Mouse (Mus musculus): ENCODE measurements around the gene Twsg1. TPM values are rescaled to one million over a fixed set of nuclear protein-coding genes. Genes with fewer than 3 reads are reported as not detected.

Twsg1 gene
- polyA plus RNA-seq, 1 experiment from 2014 or later = 104 TPM

- ATAC-seq (replicated peaks; ENCODE audit: low FRiP score, low TSS enrichment, low read depth) (peak; percentile 19; the same call in 1 of the 2 replicates), DNase-seq (ENCODE audit: low spot score) (no peak)
- no peaks in the 10 kb centered on the region for H3K27me3 ChIP-seq (replicated peaks; ENCODE audit: control insufficient read depth, insufficient read depth, low read length)
- no peak overlapping the region for H3K4me2 ChIP-seq (ENCODE audit: low read length)
- WGBS = 86% methylated on average over 7 of the region's 7 CpGs
- H3K9ac ChIP-seq (ENCODE audit: low read length) = no peak overlapping the region
- H3K27ac ChIP-seq (ENCODE audit: low read depth) = no peak overlapping the region
- no peaks in the 10 kb centered on the region for H3K9me3 ChIP-seq (ENCODE audit: control insufficient read depth, low read length)
- peaks cover 41% of the 10 kb centered on the region for H3K36me3 ChIP-seq (ENCODE audit: control insufficient read depth, insufficient read depth, low read length)
- H3K4me3 ChIP-seq (ENCODE audit: low read depth, low read length) = no peak overlapping the region
- H3K4me1 ChIP-seq (replicated peaks; ENCODE audit: control insufficient read depth, insufficient read depth, low read length) = peaks cover 7% of the 10 kb centered on the region; the same call in 1 of the 2 replicates
These were observed 20.7 kb downstream of the Twsg1 start for GRCm38 (mm10) chr17:65930158-65930826.

GRCm38 (mm10) chr17:65929319-65929978 is 21.6 kb downstream of the Twsg1 start:
- H3K9me3 ChIP-seq (ENCODE audit: control insufficient read depth, low read length) = no peaks in the 10 kb centered on the region

GRCm38 (mm10) chr17:65927077-65927476 is 23.9 kb downstream of the Twsg1 start:
- H3K4me3 ChIP-seq (ENCODE audit: low read depth, low read length) = no peak overlapping the region
- no peak overlapping the region for H3K4me2 ChIP-seq (ENCODE audit: low read length)
- H3K9ac ChIP-seq (ENCODE audit: low read length) = no peak overlapping the region
- H3K27me3 ChIP-seq (replicated peaks; ENCODE audit: control insufficient read depth, insufficient read depth, low read length) = no peaks in the 10 kb centered on the region
- ATAC-seq (replicated peaks; ENCODE audit: low FRiP score, low TSS enrichment, low read depth) (no peak), DNase-seq (ENCODE audit: low spot score) (no peak)
- 81% methylated on average over 4 of the region's 4 CpGs for WGBS
- H3K9me3 ChIP-seq (ENCODE audit: control insufficient read depth, low read length) = no peaks in the 10 kb centered on the region
- peaks cover 53% of the 10 kb centered on the region for H3K36me3 ChIP-seq (ENCODE audit: control insufficient read depth, insufficient read depth, low read length)
- peaks cover 7% of the 10 kb centered on the region; the same call in 1 of the 2 replicates for H3K4me1 ChIP-seq (replicated peaks; ENCODE audit: control insufficient read depth, insufficient read depth, low read length)
- H3K27ac ChIP-seq (ENCODE audit: low read depth) = no peak overlapping the region

More at GRCm38 (mm10) chr17:65929319-65929978, 21.6 kb downstream of the Twsg1 start:
- no peak overlapping the region for H3K4me2 ChIP-seq (ENCODE audit: low read length)
- no peak overlapping the region for H3K27ac ChIP-seq (ENCODE audit: low read depth)
- ATAC-seq (replicated peaks; ENCODE audit: low FRiP score, low TSS enrichment, low read depth) (0 out of 2 replicates have a peak, but pooled peaks have one; percentile 15), DNase-seq (ENCODE audit: low spot score) (no peak)
- no peak overlapping the region for H3K4me3 ChIP-seq (ENCODE audit: low read depth, low read length)
- 79% methylated on average over 22 of the region's 22 CpGs for WGBS
- H3K36me3 ChIP-seq (ENCODE audit: control insufficient read depth, insufficient read depth, low read length) = peaks cover 46% of the 10 kb centered on the region
- H3K27me3 ChIP-seq (replicated peaks; ENCODE audit: control insufficient read depth, insufficient read depth, low read length) = no peaks in the 10 kb centered on the region
- H3K9ac ChIP-seq (ENCODE audit: low read length) = no peak overlapping the region
- H3K4me1 ChIP-seq (replicated peaks; ENCODE audit: control insufficient read depth, insufficient read depth, low read length) = peaks cover 7% of the 10 kb centered on the region; the same call in 1 of the 2 replicates

DNA sequence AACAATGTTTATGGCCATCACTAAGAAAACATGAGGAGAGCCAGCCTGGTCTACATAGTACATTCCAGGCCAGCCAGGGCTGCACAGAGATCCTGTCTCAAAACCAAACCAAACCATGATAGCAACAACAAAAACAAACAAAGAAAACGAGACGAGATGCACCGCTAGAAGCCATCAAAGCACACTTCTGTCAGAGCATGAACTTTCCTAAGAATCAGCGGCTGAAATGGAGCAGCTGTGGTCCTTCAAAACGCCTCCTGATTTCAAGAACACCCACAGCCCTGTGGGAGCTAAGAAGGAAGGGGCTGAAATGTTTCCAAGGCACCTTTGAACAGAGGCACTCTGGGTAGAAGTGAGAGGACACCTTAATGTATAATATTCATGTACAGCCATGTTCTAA is 26.8 kb downstream of the Twsg1 start:
- no peaks in the 10 kb centered on the region for H3K27me3 ChIP-seq (replicated peaks; ENCODE audit: control insufficient read depth, insufficient read depth, low read length)
- no peak overlapping the region for H3K4me2 ChIP-seq (ENCODE audit: low read length)
- DNase-seq (ENCODE audit: low spot score) = no peak
- no peak overlapping the region for H3K9ac ChIP-seq (ENCODE audit: low read length)
- peaks cover 66% of the 10 kb centered on the region for H3K36me3 ChIP-seq (ENCODE audit: control insufficient read depth, insufficient read depth, low read length)
- H3K4me1 ChIP-seq (replicated peaks; ENCODE audit: control insufficient read depth, insufficient read depth, low read length) = no peaks in the 10 kb centered on the region
- no peak overlapping the region for H3K4me3 ChIP-seq (ENCODE audit: low read depth, low read length)
- no peaks in the 10 kb centered on the region for H3K9me3 ChIP-seq (ENCODE audit: control insufficient read depth, low read length)
- ATAC-seq (replicated peaks; ENCODE audit: low FRiP score, low TSS enrichment, low read depth) = no peak
- WGBS = 64% methylated on average over 5 of the region's 5 CpGs
- H3K27ac ChIP-seq (ENCODE audit: low read depth) = no peak overlapping the region

- H3K27me3 ChIP-seq (replicated peaks; ENCODE audit: control insufficient read depth, insufficient read depth, low read length) = no peaks in the 10 kb centered on the region
- ATAC-seq (replicated peaks; ENCODE audit: low FRiP score, low TSS enrichment, low read depth) (no peak), DNase-seq (ENCODE audit: low spot score) (no peak)
- no peak overlapping the region for H3K9ac ChIP-seq (ENCODE audit: low read length)
- no peak overlapping the region for H3K4me2 ChIP-seq (ENCODE audit: low read length)
- no peaks in the 10 kb centered on the region for H3K4me1 ChIP-seq (replicated peaks; ENCODE audit: control insufficient read depth, insufficient read depth, low read length)
- no peak overlapping the region for H3K27ac ChIP-seq (ENCODE audit: low read depth)
- no peaks in the 10 kb centered on the region for H3K9me3 ChIP-seq (ENCODE audit: control insufficient read depth, low read length)
- peaks cover 57% of the 10 kb centered on the region for H3K36me3 ChIP-seq (ENCODE audit: control insufficient read depth, insufficient read depth, low read length)
- H3K4me3 ChIP-seq (ENCODE audit: low read depth, low read length) = no peak overlapping the region
- WGBS = 87% methylated on average over 6 of the region's 6 CpGs
These were observed 29.1 kb downstream of the Twsg1 start for GRCm38 (mm10) chr17:65921975-65922374.

DNA sequence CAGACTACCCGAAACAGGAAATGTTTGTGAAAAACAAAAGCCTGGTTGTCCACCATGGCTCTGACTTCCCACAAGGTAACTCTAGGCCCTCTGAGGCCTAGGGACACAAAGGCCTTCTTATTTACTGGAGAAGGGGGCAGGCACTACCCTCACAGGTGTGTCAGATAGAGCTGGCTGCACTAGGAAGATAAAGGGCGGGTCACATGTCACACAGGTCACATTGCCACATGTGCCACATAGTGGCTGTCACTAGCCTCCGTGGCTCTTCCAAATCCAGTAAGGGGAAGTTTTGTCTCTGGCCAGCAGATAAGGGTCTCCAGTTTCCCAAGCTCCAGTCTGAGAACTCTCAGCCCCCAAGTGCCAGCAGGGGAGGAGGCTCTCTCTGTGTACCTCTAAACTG is 31.8 kb downstream of the Twsg1 start:
- Histone ChIP-seq H3K27ac (ENCODE audit: low read depth) (no peak overlapping the region), H3K27me3 (replicated peaks; ENCODE audit: control insufficient read depth, insufficient read depth, low read length) (no peaks in the 10 kb centered on the region), H3K4me1 (replicated peaks; ENCODE audit: control insufficient read depth, insufficient read depth, low read length) (no peaks in the 10 kb centered on the region), H3K9me3 (ENCODE audit: control insufficient read depth, low read length) (no peaks in the 10 kb centered on the region), H3K36me3 (ENCODE audit: control insufficient read depth, insufficient read depth, low read length) (peaks cover 32% of the 10 kb centered on the region), H3K4me3 (ENCODE audit: low read depth, low read length) (no peak overlapping the region), H3K4me2 (ENCODE audit: low read length) (no peak overlapping the region), H3K9ac (ENCODE audit: low read length) (no peak overlapping the region)
- WGBS = 69% methylated on average over 3 of the region's 3 CpGs
- DNase-seq (ENCODE audit: low spot score) (no peak), ATAC-seq (replicated peaks; ENCODE audit: low FRiP score, low TSS enrichment, low read depth) (no peak)

DNA sequence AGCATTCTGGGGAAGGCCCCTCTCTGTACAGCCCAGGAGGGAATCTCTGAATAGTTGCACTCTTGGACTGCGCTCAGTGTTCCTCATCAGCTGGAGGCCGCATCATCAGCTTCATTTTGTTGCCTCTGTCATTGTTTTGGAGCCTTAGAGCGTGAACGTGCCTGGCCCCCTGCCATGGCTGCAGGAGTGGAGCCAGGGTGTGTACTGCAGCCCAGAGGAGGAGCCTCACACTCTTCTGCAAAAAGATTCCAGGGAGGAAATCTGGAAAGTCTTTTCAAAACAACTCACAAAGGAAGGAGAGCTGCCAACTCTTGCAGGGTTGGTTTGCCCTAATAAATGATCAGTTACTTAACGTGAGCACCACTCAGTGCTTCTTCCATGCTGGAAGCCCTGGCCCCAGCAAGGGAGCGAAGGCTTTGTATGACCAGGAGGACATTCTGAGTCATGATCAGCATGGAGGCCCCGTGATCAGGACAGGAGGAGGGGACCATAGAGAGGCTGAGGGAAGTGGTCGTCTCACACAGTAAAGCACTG is 34.8 kb downstream of the Twsg1 start:
- Histone ChIP-seq H3K4me2 (ENCODE audit: low read length) (peak overlapping the region; percentile 20; the same call in 1 of the 2 replicates), H3K27me3 (replicated peaks; ENCODE audit: control insufficient read depth, insufficient read depth, low read length) (no peaks in the 10 kb centered on the region), H3K9ac (ENCODE audit: low read length) (0 out of 2 replicates have a peak overlapping the region, but pooled peaks have one; percentile 1), H3K36me3 (ENCODE audit: control insufficient read depth, insufficient read depth, low read length) (peaks cover 7% of the 10 kb centered on the region; the same call in 1 of the 2 replicates), H3K9me3 (ENCODE audit: control insufficient read depth, low read length) (no peaks in the 10 kb centered on the region), H3K4me3 (ENCODE audit: low read depth, low read length) (no peak overlapping the region), H3K27ac (ENCODE audit: low read depth) (peak overlapping the region; percentile 86), H3K4me1 (replicated peaks; ENCODE audit: control insufficient read depth, insufficient read depth, low read length) (no peaks in the 10 kb centered on the region)
- WGBS = 42% methylated on average over 8 of the region's 8 CpGs
- DNase-seq (ENCODE audit: low spot score) (peak; percentile 75), ATAC-seq (replicated peaks; ENCODE audit: low FRiP score, low TSS enrichment, low read depth) (peak; percentile 52)

- ATAC-seq (replicated peaks; ENCODE audit: low FRiP score, low TSS enrichment, low read depth) (no peak), DNase-seq (ENCODE audit: low spot score) (no peak)
- Histone ChIP-seq H3K9ac (ENCODE audit: low read length) (no peak overlapping the region), H3K4me3 (ENCODE audit: low read depth, low read length) (no peak overlapping the region), H3K27ac (ENCODE audit: low read depth) (no peak overlapping the region), H3K4me1 (replicated peaks; ENCODE audit: control insufficient read depth, insufficient read depth, low read length) (no peaks in the 10 kb centered on the region), H3K4me2 (ENCODE audit: low read length) (no peak overlapping the region), H3K27me3 (replicated peaks; ENCODE audit: control insufficient read depth, insufficient read depth, low read length) (no peaks in the 10 kb centered on the region), H3K36me3 (ENCODE audit: control insufficient read depth, insufficient read depth, low read length) (peaks cover 3% of the 10 kb centered on the region; the same call in 1 of the 2 replicates), H3K9me3 (ENCODE audit: control insufficient read depth, low read length) (no peaks in the 10 kb centered on the region)
- 57% methylated on average over 6 of the region's 6 CpGs for WGBS
These were observed 36.9 kb downstream of the Twsg1 start for GRCm38 (mm10) chr17:65914083-65914482.

Data from intestine, embryonic 14.5 days (tissue).